Mouse (Mus musculus) CH12.LX (cell line): Measurements from ENCODE around the gene 4932415D10Rik.

ENCODE experiments used
- CHD2 ChIP-seq: IDR thresholded peaks from 2 replicates; pipeline ENCODE4 v1.6.1; 2011; ENCODE audit warnings: low read length, improper control_type of control experiment
- CTCF ChIP-seq, 2 experiments: IDR thresholded peaks in 1 of 2; conservative IDR thresholded peaks in 1 of 2; 2 replicates each; pipeline ENCODE4 v1.5.1; 2011 to 2012; ENCODE audit warnings: low read depth in 2 of 2, low read length in 2 of 2, improper control_type of control experiment in 1 of 2, inconsistent platforms in 1 of 2, mild to moderate bottlenecking in 1 of 2, moderate library complexity in 1 of 2
- ELF1 ChIP-seq: IDR thresholded peaks from 2 replicates; pipeline ENCODE4 v1.6.1; 2014; ENCODE audit warnings: low read depth, mild to moderate bottlenecking, inconsistent platforms, low read length, improper control_type of control experiment
- JUN ChIP-seq: IDR thresholded peaks from 2 replicates; pipeline ENCODE4 v1.6.1; 2011; ENCODE audit warnings: low read depth, mild to moderate bottlenecking, low read length, improper control_type of control experiment, moderate library complexity; ENCODE audit not compliant: insufficient read depth
- KAT2A ChIP-seq: IDR thresholded peaks from 2 replicates; pipeline ENCODE4 v1.6.1; 2012; ENCODE audit warnings: low read length, improper control_type of control experiment, inconsistent platforms; ENCODE audit not compliant: insufficient replicate concordance
- MAX ChIP-seq: IDR thresholded peaks from 2 replicates; pipeline ENCODE4 v1.6.1; 2011; ENCODE audit warnings: low read length, improper control_type of control experiment
- MAZ ChIP-seq: IDR thresholded peaks from 2 replicates; pipeline ENCODE4 v1.6.1; 2012; ENCODE audit warnings: low read depth, mild to moderate bottlenecking, inconsistent platforms, low read length, improper control_type of control experiment, moderate library complexity
- NRF1 ChIP-seq: IDR thresholded peaks from 2 replicates; pipeline ENCODE4 v1.6.1; 2014; ENCODE audit warnings: low read depth, mild to moderate bottlenecking, inconsistent platforms, low read length, improper control_type of control experiment, moderate library complexity
- PAX5 ChIP-seq: IDR thresholded peaks from 2 replicates; pipeline ENCODE4 v1.6.1; 2012; ENCODE audit warnings: low read length, inconsistent platforms, mixed read lengths
- POLR2A ChIP-seq: IDR thresholded peaks from 2 replicates; pipeline ENCODE4 v1.6.1; 2011; ENCODE audit warnings: low read depth, mild to moderate bottlenecking, improper control_type of control experiment, low read length
- UBTF ChIP-seq: IDR thresholded peaks from 2 replicates; pipeline ENCODE4 v1.6.1; 2012; ENCODE audit warnings: low read depth, mild to moderate bottlenecking, inconsistent platforms, low read length, improper control_type of control experiment, moderate library complexity
- ZC3H11A ChIP-seq: IDR thresholded peaks from 2 replicates; pipeline ENCODE4 v1.6.1; 2012; ENCODE audit warnings: low read depth, mild to moderate bottlenecking, inconsistent platforms, low read length, improper control_type of control experiment
- ZMIZ1 ChIP-seq: IDR thresholded peaks from 2 replicates; pipeline ENCODE4 v1.6.1; 2012; ENCODE audit warnings: low read depth, mild to moderate bottlenecking, inconsistent platforms, low read length, improper control_type of control experiment
- ZNF384 ChIP-seq: IDR thresholded peaks from 2 replicates; pipeline ENCODE4 v1.6.1; 2012; ENCODE audit warnings: low read depth, low read length, improper control_type of control experiment, inconsistent platforms

- no peak for TF ChIP-seq MAX
- no peak for TF ChIP-seq KAT2A
- no peak for TF ChIP-seq JUN
- no peak for TF ChIP-seq MAZ
- no peak for TF ChIP-seq PAX5
- TF ChIP-seq ZNF384 = no peak
- no peak for TF ChIP-seq POLR2A
- no peak for TF ChIP-seq ELF1
- TF ChIP-seq UBTF = no peak
- no peak for TF ChIP-seq NRF1
- no peak for TF ChIP-seq ZC3H11A
- TF ChIP-seq ZMIZ1 = no peak
- no peak for TF ChIP-seq CTCF (conservative IDR thresholded peaks at IDR 0.05 in 1 of 2, IDR thresholded peaks at IDR 0.05 in 1 of 2; ENCODE audit: low read depth in 2 of 2, low read length in 2 of 2)
- no peak for TF ChIP-seq CHD2
Observed at GRCm38 (mm10) chr10:82329826-82330225, 13.4 kb upstream of the 4932415D10Rik start.
